Mouse (Mus musculus): ENCODE results near the gene Fam107b. TPM values are rescaled to one million over a fixed set of nuclear protein-coding genes. Genes with fewer than 3 reads are reported as not detected.

Fam107b gene
- polyA plus RNA-seq, 1 experiment from 2014 or later: 75.4 TPM

- ATAC-seq (no peak), DNase-seq (ENCODE audit: low spot score) (no peak)
- Histone ChIP-seq H3K27me3 (replicated peaks; ENCODE audit: control insufficient read depth, insufficient read depth, low read length) (no peaks in the 10 kb centered on the region), H3K4me2 (ENCODE audit: low read length) (no peak overlapping the region), H3K9ac (ENCODE audit: low read length) (no peak overlapping the region), H3K9me3 (replicated peaks; ENCODE audit: control insufficient read depth, low read length) (no peaks in the 10 kb centered on the region), H3K27ac (ENCODE audit: low read depth, low read length) (no peak overlapping the region), H3K36me3 (ENCODE audit: control insufficient read depth, insufficient read depth, low read length) (no peaks in the 10 kb centered on the region), H3K4me1 (ENCODE audit: control insufficient read depth, insufficient read depth, low read length) (no peaks in the 10 kb centered on the region), H3K4me3 (ENCODE audit: low read depth, low read length) (no peak overlapping the region)
- 66% methylated on average over 2 of the region's 2 CpGs for WGBS
Measured at GRCm38 (mm10) chr2:3594663-3595318, 24.5 kb downstream of the Fam107b start.

GRCm38 (mm10) chr2:3600421-3600820 is 30.1 kb downstream of the Fam107b start:
- WGBS: 69% methylated on average over 3 of the region's 3 CpGs
- DNase-seq (ENCODE audit: low spot score): no peak
- H3K4me2 ChIP-seq (ENCODE audit: low read length): no peak overlapping the region

GRCm38 (mm10) chr2:3602599-3602998 is 32.3 kb downstream of the Fam107b start:
- Histone ChIP-seq H3K27me3 (replicated peaks; ENCODE audit: control insufficient read depth, insufficient read depth, low read length) (no peaks in the 10 kb centered on the region), H3K9me3 (replicated peaks; ENCODE audit: control insufficient read depth, low read length) (no peaks in the 10 kb centered on the region), H3K4me1 (ENCODE audit: control insufficient read depth, insufficient read depth, low read length) (no peaks in the 10 kb centered on the region), H3K36me3 (ENCODE audit: control insufficient read depth, insufficient read depth, low read length) (no peaks in the 10 kb centered on the region), H3K4me3 (ENCODE audit: low read depth, low read length) (no peak overlapping the region), H3K4me2 (ENCODE audit: low read length) (no peak overlapping the region), H3K27ac (ENCODE audit: low read depth, low read length) (no peak overlapping the region), H3K9ac (ENCODE audit: low read length) (no peak overlapping the region)
- WGBS: 77% methylated on average over 3 of the region's 3 CpGs
- DNase-seq (ENCODE audit: low spot score): peak; percentile 15
- no peak for ATAC-seq

More at GRCm38 (mm10) chr2:3600421-3600820, 30.1 kb downstream of the Fam107b start:
- no peak overlapping the region for H3K4me3 ChIP-seq (ENCODE audit: low read depth, low read length)
- no peak overlapping the region for H3K27ac ChIP-seq (ENCODE audit: low read depth, low read length)
- H3K36me3 ChIP-seq (ENCODE audit: control insufficient read depth, insufficient read depth, low read length): no peaks in the 10 kb centered on the region
- H3K27me3 ChIP-seq (replicated peaks; ENCODE audit: control insufficient read depth, insufficient read depth, low read length): no peaks in the 10 kb centered on the region
- H3K9ac ChIP-seq (ENCODE audit: low read length): no peak overlapping the region
- ATAC-seq: no peak
- no peaks in the 10 kb centered on the region for H3K4me1 ChIP-seq (ENCODE audit: control insufficient read depth, insufficient read depth, low read length)
- no peaks in the 10 kb centered on the region for H3K9me3 ChIP-seq (replicated peaks; ENCODE audit: control insufficient read depth, low read length)

GRCm38 (mm10) chr2:3603181-3603580 is 32.9 kb downstream of the Fam107b start:
- Histone ChIP-seq H3K9me3 (replicated peaks; ENCODE audit: control insufficient read depth, low read length) (no peaks in the 10 kb centered on the region), H3K4me3 (ENCODE audit: low read depth, low read length) (no peak overlapping the region), H3K4me1 (ENCODE audit: control insufficient read depth, insufficient read depth, low read length) (no peaks in the 10 kb centered on the region), H3K36me3 (ENCODE audit: control insufficient read depth, insufficient read depth, low read length) (no peaks in the 10 kb centered on the region), H3K27ac (ENCODE audit: low read depth, low read length) (no peak overlapping the region), H3K9ac (ENCODE audit: low read length) (no peak overlapping the region), H3K27me3 (replicated peaks; ENCODE audit: control insufficient read depth, insufficient read depth, low read length) (no peaks in the 10 kb centered on the region), H3K4me2 (ENCODE audit: low read length) (no peak overlapping the region)
- no peak for ATAC-seq
- 89% methylated on average over 5 of the region's 5 CpGs for WGBS
- no peak for DNase-seq (ENCODE audit: low spot score)

GRCm38 (mm10) chr2:3608868-3609854 is 38.9 kb downstream of the Fam107b start:
- Histone ChIP-seq H3K4me2 (ENCODE audit: low read length) (no peak overlapping the region), H3K27me3 (replicated peaks; ENCODE audit: control insufficient read depth, insufficient read depth, low read length) (no peaks in the 10 kb centered on the region), H3K27ac (ENCODE audit: low read depth, low read length) (no peak overlapping the region), H3K9ac (ENCODE audit: low read length) (no peak overlapping the region), H3K4me1 (ENCODE audit: control insufficient read depth, insufficient read depth, low read length) (no peaks in the 10 kb centered on the region), H3K4me3 (ENCODE audit: low read depth, low read length) (no peak overlapping the region), H3K9me3 (replicated peaks; ENCODE audit: control insufficient read depth, low read length) (no peaks in the 10 kb centered on the region), H3K36me3 (ENCODE audit: control insufficient read depth, insufficient read depth, low read length) (no peaks in the 10 kb centered on the region)
- peak; percentile 57; the same call in 1 of the 2 replicates for ATAC-seq
- DNase-seq (ENCODE audit: low spot score): peak; percentile 42
- 55% methylated on average over 8 of the region's 8 CpGs for WGBS

- H3K27me3 ChIP-seq (replicated peaks; ENCODE audit: control insufficient read depth, insufficient read depth, low read length): no peaks in the 10 kb centered on the region
- DNase-seq (ENCODE audit: low spot score) (no peak), ATAC-seq (no peak)
- 93% methylated on average over 1 of the region's 1 CpGs for WGBS
- H3K4me1 ChIP-seq (ENCODE audit: control insufficient read depth, insufficient read depth, low read length): no peaks in the 10 kb centered on the region
- H3K4me3 ChIP-seq (ENCODE audit: low read depth, low read length): no peak overlapping the region
- no peak overlapping the region for H3K9ac ChIP-seq (ENCODE audit: low read length)
- H3K4me2 ChIP-seq (ENCODE audit: low read length): no peak overlapping the region
- no peaks in the 10 kb centered on the region for H3K9me3 ChIP-seq (replicated peaks; ENCODE audit: control insufficient read depth, low read length)
- no peaks in the 10 kb centered on the region for H3K36me3 ChIP-seq (ENCODE audit: control insufficient read depth, insufficient read depth, low read length)
- no peak overlapping the region for H3K27ac ChIP-seq (ENCODE audit: low read depth, low read length)
Measured at GRCm38 (mm10) chr2:3618446-3618845, 48.2 kb downstream of the Fam107b start.

GRCm38 (mm10) chr2:3621568-3621967 is 51.3 kb downstream of the Fam107b start:
- no peak overlapping the region for H3K27ac ChIP-seq (ENCODE audit: low read depth, low read length)
- no peaks in the 10 kb centered on the region for H3K4me1 ChIP-seq (ENCODE audit: control insufficient read depth, insufficient read depth, low read length)
- H3K27me3 ChIP-seq (replicated peaks; ENCODE audit: control insufficient read depth, insufficient read depth, low read length): no peaks in the 10 kb centered on the region
- H3K9ac ChIP-seq (ENCODE audit: low read length): no peak overlapping the region
- ATAC-seq: no peak
- H3K4me2 ChIP-seq (ENCODE audit: low read length): no peak overlapping the region
- no peaks in the 10 kb centered on the region for H3K9me3 ChIP-seq (replicated peaks; ENCODE audit: control insufficient read depth, low read length)
- no peak overlapping the region for H3K4me3 ChIP-seq (ENCODE audit: low read depth, low read length)
- H3K36me3 ChIP-seq (ENCODE audit: control insufficient read depth, insufficient read depth, low read length): no peaks in the 10 kb centered on the region
- 83% methylated on average over 6 of the region's 6 CpGs for WGBS
- DNase-seq (ENCODE audit: low spot score): no peak

GRCm38 (mm10) chr2:3622158-3622557 is 51.9 kb downstream of the Fam107b start:
- Histone ChIP-seq H3K27ac (ENCODE audit: low read depth, low read length) (no peak overlapping the region), H3K9me3 (replicated peaks; ENCODE audit: control insufficient read depth, low read length) (no peaks in the 10 kb centered on the region), H3K27me3 (replicated peaks; ENCODE audit: control insufficient read depth, insufficient read depth, low read length) (no peaks in the 10 kb centered on the region), H3K4me3 (ENCODE audit: low read depth, low read length) (no peak overlapping the region), H3K4me1 (ENCODE audit: control insufficient read depth, insufficient read depth, low read length) (no peaks in the 10 kb centered on the region), H3K4me2 (ENCODE audit: low read length) (no peak overlapping the region), H3K9ac (ENCODE audit: low read length) (no peak overlapping the region), H3K36me3 (ENCODE audit: control insufficient read depth, insufficient read depth, low read length) (no peaks in the 10 kb centered on the region)
- ATAC-seq (no peak), DNase-seq (ENCODE audit: low spot score) (no peak)
- WGBS: 93% methylated on average over 2 of the region's 2 CpGs
